Mouse (Mus musculus) forebrain, embryonic 15.5 days (tissue): ENCODE data around the gene Cox17. TPM values are rescaled to one million over a fixed set of nuclear protein-coding genes. Genes with fewer than 3 reads are reported as not detected.

Experiments used
- ATAC-seq: fragments of 200-750 bp; cut with Nextera tagmentation; replicated peaks from 2 replicates; pipeline ENCODE4 v1.8.0; 2017; ENCODE audit warnings: mild to moderate bottlenecking, moderate TSS enrichment, moderate library complexity
- H3K27ac ChIP-seq: fragments of 300-500 bp; sonication (generic); replicated peaks from 2 replicates; pipeline ENCODE4 v1.5.1; 2015; ENCODE audit warnings: mild to moderate bottlenecking, inconsistent platforms
- H3K27me3 ChIP-seq: fragments of 300-500 bp; sonication (generic); 2 replicates; pipeline ENCODE4 v1.6.1; 2015; ENCODE audit warnings: inconsistent platforms
- H3K36me3 ChIP-seq: fragments of 300-500 bp; sonication (generic); 2 replicates; pipeline ENCODE4 v1.6.1; 2015; ENCODE audit warnings: mild to moderate bottlenecking, inconsistent platforms
- H3K4me1 ChIP-seq: fragments of 300-500 bp; sonication (generic); 2 replicates; pipeline ENCODE4 v1.6.1; 2015; ENCODE audit warnings: inconsistent platforms
- H3K4me2 ChIP-seq: fragments of 300-500 bp; sonication (generic); replicated peaks from 2 replicates; pipeline ENCODE4 v1.6.1; 2015; ENCODE audit warnings: mild to moderate bottlenecking, inconsistent platforms
- H3K4me3 ChIP-seq: fragments of 300-500 bp; sonication (generic); 2 replicates; pipeline ENCODE4 v1.5.1; 2015; ENCODE audit warnings: mild to moderate bottlenecking, inconsistent platforms
- H3K9ac ChIP-seq: fragments of 300-500 bp; sonication (generic); replicated peaks from 2 replicates; pipeline ENCODE4 v1.6.1; 2015; ENCODE audit warnings: mild to moderate bottlenecking, inconsistent platforms
- H3K9me3 ChIP-seq: fragments of 300-500 bp; sonication (generic); 2 replicates; pipeline ENCODE4 v1.6.1; 2016; ENCODE audit warnings: inconsistent platforms
- WGBS: fragments of 180-500 bp; shearing (Covaris S2); methylation state at CpG from one replicate; pipeline ENCODE4 v1.1.7; 2015; ENCODE audit warnings: mixed read lengths; 5-methylcytosine and 5-hydroxymethylcytosine counted together
- polyA plus RNA-seq: library from polyadenylated mRNA; unstranded; fragments of >200 nt; fragmentation: Nextera tagmentation; extraction: Ambion mirVana; gene quantifications from 2 replicates; pipeline ENCODE4 v1.2.1, GENCODE M21; 2015

Cox17 gene
- polyA plus RNA-seq, 1 experiment from 2014 or later: 102 TPM

DNA sequence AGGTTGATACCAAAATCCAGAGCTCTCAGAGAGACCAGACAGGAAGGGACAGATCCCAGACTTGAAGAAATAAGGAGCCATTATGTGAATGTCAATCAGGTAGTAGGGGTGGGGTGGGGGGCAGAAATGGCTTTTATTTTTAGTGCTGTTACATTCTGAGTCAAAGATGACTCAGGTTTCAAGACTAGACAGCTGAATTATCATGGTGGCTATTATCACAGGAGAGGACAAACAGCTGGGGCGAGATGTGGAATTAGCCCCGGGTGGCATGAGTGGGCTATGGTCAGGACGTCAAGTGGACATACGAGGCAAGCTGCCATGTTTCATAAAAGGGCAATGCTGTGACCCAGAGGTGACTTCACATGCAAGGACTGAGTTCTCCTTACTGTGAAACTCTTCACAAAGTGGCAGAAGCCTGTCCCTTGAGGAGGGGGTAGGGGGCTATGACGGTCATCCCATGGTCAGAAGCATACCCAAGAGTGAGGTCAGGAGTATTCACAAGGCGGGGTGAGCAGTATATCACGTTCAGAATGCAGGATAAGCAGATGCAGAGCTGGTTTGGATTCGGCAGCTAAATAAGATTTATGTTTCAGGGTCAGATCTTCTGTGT, 42.6 kb downstream of the Cox17 start:
- Histone ChIP-seq H3K9ac (no peak overlapping the region), H3K27ac (no peak overlapping the region), H3K36me3 (no peaks in the 10 kb centered on the region), H3K9me3 (no peaks in the 10 kb centered on the region), H3K4me2 (no peak overlapping the region), H3K4me1 (no peaks in the 10 kb centered on the region), H3K4me3 (no peak overlapping the region), H3K27me3 (no peaks in the 10 kb centered on the region)
- WGBS: 88% methylated on average over 8 of the region's 8 CpGs
- no peak for ATAC-seq

- no peak overlapping the region for H3K4me2 ChIP-seq
- no peak overlapping the region for H3K9ac ChIP-seq
- no peak overlapping the region for H3K4me3 ChIP-seq
- no peaks in the 10 kb centered on the region for H3K36me3 ChIP-seq
- ATAC-seq: no peak
- 92% methylated on average over 7 of the region's 7 CpGs for WGBS
- no peak overlapping the region for H3K27ac ChIP-seq
- no peaks in the 10 kb centered on the region for H3K27me3 ChIP-seq
- H3K9me3 ChIP-seq: no peaks in the 10 kb centered on the region
- no peaks in the 10 kb centered on the region for H3K4me1 ChIP-seq
These were observed 43.5 kb downstream of the Cox17 start for GRCm38 (mm10) chr16:38390322-38390721.

GRCm38 (mm10) chr16:38392126-38392894, 45.5 kb downstream of the Cox17 start:
- Histone ChIP-seq H3K36me3 (no peaks in the 10 kb centered on the region), H3K4me1 (no peaks in the 10 kb centered on the region), H3K27ac (no peak overlapping the region), H3K4me3 (no peak overlapping the region), H3K4me2 (no peak overlapping the region), H3K27me3 (no peaks in the 10 kb centered on the region), H3K9me3 (no peaks in the 10 kb centered on the region), H3K9ac (no peak overlapping the region)
- ATAC-seq: no peak
- WGBS: 84% methylated on average over 23 of the region's 23 CpGs

DNA sequence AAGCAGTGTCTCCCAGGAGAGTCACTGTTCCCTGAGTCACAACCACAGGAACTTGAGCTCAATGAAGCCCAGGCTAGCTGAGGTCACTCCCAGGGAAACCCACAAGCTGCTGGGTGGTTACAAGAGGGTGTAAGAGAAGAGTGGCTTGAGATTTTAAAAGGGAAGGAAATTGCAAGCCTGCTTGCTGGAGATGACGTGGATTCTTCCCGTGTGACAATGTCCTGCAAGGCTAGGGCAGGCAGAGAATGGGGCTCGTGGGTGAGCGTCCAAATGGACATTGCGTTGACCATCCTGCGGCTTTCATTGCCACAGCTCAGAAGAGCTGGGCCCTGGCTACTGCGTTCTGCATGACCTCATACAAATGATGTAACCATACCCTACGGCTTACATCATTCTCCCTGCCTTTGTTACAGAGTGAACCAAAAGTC, 47.4 kb downstream of the Cox17 start:
- ATAC-seq: no peak
- Histone ChIP-seq H3K36me3 (no peaks in the 10 kb centered on the region), H3K27ac (no peak overlapping the region), H3K4me1 (peaks cover 2% of the 10 kb centered on the region), H3K9ac (no peak overlapping the region), H3K9me3 (no peaks in the 10 kb centered on the region), H3K4me2 (no peak overlapping the region), H3K4me3 (no peak overlapping the region), H3K27me3 (no peaks in the 10 kb centered on the region)
- WGBS: 84% methylated on average over 8 of the region's 8 CpGs

- no peak overlapping the region for H3K4me2 ChIP-seq
- 78% methylated on average over 6 of the region's 6 CpGs for WGBS
- H3K4me3 ChIP-seq: no peak overlapping the region
These were observed 48.4 kb downstream of the Cox17 start for GRCm38 (mm10) chr16:38395060-38395730.

DNA sequence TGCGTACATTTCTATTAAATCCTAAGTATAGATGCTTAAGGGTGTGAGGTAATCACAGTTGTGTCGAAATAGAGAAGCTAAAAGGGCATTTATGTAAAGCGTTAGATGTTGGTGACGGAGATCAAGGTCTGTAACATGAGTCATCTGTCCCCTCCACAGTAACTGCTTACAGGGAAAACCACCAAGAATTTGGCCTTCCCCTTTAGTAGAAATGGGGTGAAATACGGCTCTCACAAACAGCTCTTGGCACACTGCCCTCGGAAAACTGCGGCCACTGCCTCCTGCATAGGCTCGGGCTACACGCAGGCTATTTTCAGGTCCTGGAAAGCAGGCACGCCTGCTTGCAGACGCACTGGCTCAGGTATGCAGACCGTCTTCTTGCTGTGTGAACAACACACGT, 49.4 kb downstream of the Cox17 start:
- H3K9me3 ChIP-seq: no peaks in the 10 kb centered on the region
- H3K9ac ChIP-seq: no peak overlapping the region
- no peak overlapping the region for H3K4me2 ChIP-seq
- no peaks in the 10 kb centered on the region for H3K27me3 ChIP-seq
- ATAC-seq: no peak
- no peak overlapping the region for H3K4me3 ChIP-seq
- no peaks in the 10 kb centered on the region for H3K36me3 ChIP-seq
- H3K4me1 ChIP-seq: peaks cover 8% of the 10 kb centered on the region
- 68% methylated on average over 13 of the region's 13 CpGs for WGBS
- no peak overlapping the region for H3K27ac ChIP-seq

More at GRCm38 (mm10) chr16:38395060-38395730, 48.4 kb downstream of the Cox17 start:
- Histone ChIP-seq H3K27ac (no peak overlapping the region), H3K36me3 (no peaks in the 10 kb centered on the region), H3K27me3 (no peaks in the 10 kb centered on the region), H3K4me1 (peaks cover 8% of the 10 kb centered on the region), H3K9ac (no peak overlapping the region), H3K9me3 (no peaks in the 10 kb centered on the region)
- no peak for ATAC-seq

GRCm38 (mm10) chr16:38398266-38398665, 51.5 kb downstream of the Cox17 start:
- H3K9ac ChIP-seq: no peak overlapping the region
- H3K27ac ChIP-seq: no peak overlapping the region
- no peaks in the 10 kb centered on the region for H3K9me3 ChIP-seq
- no peak overlapping the region for H3K4me3 ChIP-seq
- H3K27me3 ChIP-seq: no peaks in the 10 kb centered on the region
- H3K4me1 ChIP-seq: peaks cover 8% of the 10 kb centered on the region
- no peaks in the 10 kb centered on the region for H3K36me3 ChIP-seq
- no peak overlapping the region for H3K4me2 ChIP-seq
- ATAC-seq: no peak
- WGBS: 90% methylated on average over 6 of the region's 6 CpGs

DNA sequence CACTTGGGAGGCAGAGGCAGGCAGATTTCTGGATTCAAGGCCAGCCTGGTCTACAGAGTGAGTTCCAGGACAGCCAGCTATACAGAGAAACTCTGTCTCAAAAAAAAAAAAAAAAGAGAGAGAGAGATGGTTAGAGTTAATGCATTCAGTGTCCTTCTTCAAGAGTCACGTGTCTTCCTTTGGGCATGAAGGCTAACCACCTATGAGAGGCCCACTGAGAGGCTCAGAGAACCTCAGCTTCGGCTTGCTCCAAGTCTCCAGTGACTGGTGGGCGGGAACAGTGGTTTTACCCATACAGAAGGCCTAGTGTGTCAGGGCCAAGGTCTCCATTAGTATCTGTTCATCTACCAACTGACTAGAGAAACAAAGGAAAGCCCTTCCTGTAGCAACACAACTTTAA, 52.3 kb downstream of the Cox17 start:
- Histone ChIP-seq H3K9ac (peak overlapping the region; percentile 42; the same call in 1 of the 2 replicates), H3K27me3 (no peaks in the 10 kb centered on the region), H3K9me3 (no peaks in the 10 kb centered on the region), H3K4me2 (peak overlapping the region; percentile 51), H3K4me3 (peak overlapping the region; percentile 30; the same call in 1 of the 2 replicates), H3K4me1 (peaks cover 8% of the 10 kb centered on the region), H3K36me3 (no peaks in the 10 kb centered on the region), H3K27ac (no peak overlapping the region)
- ATAC-seq: 0 out of 2 replicates have a peak, but pooled peaks have one; percentile 1
- 70% methylated on average over 3 of the region's 3 CpGs for WGBS

GRCm38 (mm10) chr16:38399531-38400231, 52.9 kb downstream of the Cox17 start:
- H3K27ac ChIP-seq: peak overlapping the region; percentile 57
- H3K27me3 ChIP-seq: no peaks in the 10 kb centered on the region
- 7% methylated on average over 17 of the region's 17 CpGs for WGBS
- no peaks in the 10 kb centered on the region for H3K36me3 ChIP-seq
- no peaks in the 10 kb centered on the region for H3K9me3 ChIP-seq
- peak; percentile 97 for ATAC-seq
- H3K9ac ChIP-seq: peak overlapping the region; percentile 42
- H3K4me2 ChIP-seq: peak overlapping the region; percentile 51
- H3K4me1 ChIP-seq: peaks cover 8% of the 10 kb centered on the region
- peak overlapping the region; percentile 30 for H3K4me3 ChIP-seq

GRCm38 (mm10) chr16:38400311-38400960, 53.6 kb downstream of the Cox17 start:
- no peaks in the 10 kb centered on the region for H3K27me3 ChIP-seq
- no peaks in the 10 kb centered on the region for H3K9me3 ChIP-seq
- H3K4me1 ChIP-seq: peaks cover 8% of the 10 kb centered on the region
- no peaks in the 10 kb centered on the region for H3K36me3 ChIP-seq
- 77% methylated on average over 9 of the region's 9 CpGs for WGBS
- ATAC-seq: peak; percentile 60
- peak overlapping the region; percentile 51 for H3K4me2 ChIP-seq
- 0 out of 2 replicates have a peak overlapping the region, but pooled peaks have one; percentile 30 for H3K4me3 ChIP-seq
- H3K27ac ChIP-seq: peak overlapping the region; percentile 57
- H3K9ac ChIP-seq: no peak overlapping the region

GRCm38 (mm10) chr16:38401468-38401867, 54.7 kb downstream of the Cox17 start:
- 75% methylated on average over 6 of the region's 6 CpGs for WGBS
- ATAC-seq: no peak
- Histone ChIP-seq H3K4me1 (peaks cover 8% of the 10 kb centered on the region), H3K9ac (no peak overlapping the region), H3K9me3 (no peaks in the 10 kb centered on the region), H3K4me2 (no peak overlapping the region), H3K4me3 (no peak overlapping the region), H3K27me3 (no peaks in the 10 kb centered on the region), H3K36me3 (no peaks in the 10 kb centered on the region), H3K27ac (no peak overlapping the region)
